Mouse (Mus musculus) kidney, postnatal 0 days (tissue): Measurements from ENCODE around the gene Thap4. TPM values are rescaled to one million over a fixed set of nuclear protein-coding genes. Genes with fewer than 3 reads are reported as not detected.
A peak's percentile ranks its signal among the peaks of the same experiment; 100 is the strongest.

Source experiments
- ATAC-seq: fragments of 200-750 bp; cut with Nextera tagmentation; replicated peaks from 2 replicates; pipeline ENCODE4 v1.8.0; 2017; ENCODE audit warnings: low read depth, moderate number of reproducible peaks, moderate TSS enrichment, moderate library complexity; ENCODE audit not compliant: low FRiP score
- DNase-seq: peaks from one replicate; pipeline ENCODE4 v3.0.0-alpha.2; 2016; ENCODE audit warnings: low spot score
- H3K27ac ChIP-seq: fragments of 300-500 bp; sonication (generic); 2 replicates; pipeline ENCODE4 v1.5.1; 2014; ENCODE audit warnings: mild to moderate bottlenecking
- H3K27me3 ChIP-seq: fragments of 300-500 bp; sonication (generic); 2 replicates; pipeline ENCODE4 v1.6.1; 2014; ENCODE audit warnings: low read length, mixed read lengths; ENCODE audit not compliant: insufficient read depth
- H3K36me3 ChIP-seq: fragments of 300-500 bp; sonication (generic); 2 replicates; pipeline ENCODE4 v1.6.1; 2014; ENCODE audit warnings: low read length, mixed read lengths; ENCODE audit not compliant: insufficient read depth
- H3K4me1 ChIP-seq: fragments of 300-500 bp; sonication (generic); replicated peaks from 2 replicates; pipeline ENCODE4 v1.6.1; 2014; ENCODE audit warnings: antibody characterized with exemption, low read length, mixed read lengths; ENCODE audit not compliant: insufficient read depth
- H3K4me2 ChIP-seq: fragments of 300-500 bp; sonication (generic); 2 replicates; pipeline ENCODE4 v1.6.1; 2014; ENCODE audit warnings: mild to moderate bottlenecking, low read length, moderate library complexity, mixed read lengths
- H3K4me3 ChIP-seq: fragments of 300-500 bp; sonication (generic); replicated peaks from 2 replicates; pipeline ENCODE4 v1.5.1; 2014; ENCODE audit warnings: low read depth, low read length
- H3K9ac ChIP-seq: fragments of 300-500 bp; sonication (generic); 2 replicates; pipeline ENCODE4 v1.6.1; 2014; ENCODE audit warnings: low read depth, low read length
- H3K9me3 ChIP-seq: fragments of 300-500 bp; sonication (generic); replicated peaks from 2 replicates; pipeline ENCODE4 v1.6.1; 2016; ENCODE audit warnings: low read length, inconsistent platforms, mixed read lengths
- CTCF ChIP-seq: IDR thresholded peaks from 2 replicates; pipeline ENCODE4 v1.5.1; 2016; ENCODE audit warnings: antibody characterized with exemption, low read depth, mild to moderate bottlenecking, moderate library complexity
- WGBS: fragments of 180-500 bp; shearing (Covaris S2); extraction: QIAGEN DNeasy Blood & Tissue Kit; methylation state at CpG from one replicate; pipeline ENCODE4 v1.1.7; 2014; 5-methylcytosine and 5-hydroxymethylcytosine counted together
- polyA plus RNA-seq: library from polyadenylated mRNA; unstranded; fragments of >200 nt; fragmentation: Nextera tagmentation; extraction: Ambion mirVana; gene quantifications from 2 replicates; pipeline ENCODE4 v1.2.1, GENCODE M21; 2015

Gene Thap4
- polyA plus RNA-seq, 1 experiment from 2014 or later = 82.9 TPM

- no peak for TF ChIP-seq CTCF
- 54% methylated on average over 6 of the region's 6 CpGs for WGBS
- no peaks in the 10 kb centered on the region for H3K4me1 ChIP-seq
- no peaks in the 10 kb centered on the region for H3K27me3 ChIP-seq
- H3K9me3 ChIP-seq = no peaks in the 10 kb centered on the region
- no peak overlapping the region for H3K9ac ChIP-seq
- H3K36me3 ChIP-seq = 0 out of 2 replicates have a peak, but pooled peaks cover 9% of the 10 kb centered on the region
- no peak overlapping the region for H3K4me2 ChIP-seq
- H3K27ac ChIP-seq = peak overlapping the region; percentile 32; the same call in 1 of the 2 replicates
- DNase-seq (peak; percentile 70), ATAC-seq (no peak)
- H3K4me3 ChIP-seq = no peak overlapping the region
Observed at GRCm38 (mm10) chr1:93694966-93695365, 59.7 kb downstream of the Thap4 start.

GRCm38 (mm10) chr1:93693943-93694342, 60.7 kb downstream of the Thap4 start:
- 75% methylated on average over 10 of the region's 10 CpGs for WGBS
- H3K27ac ChIP-seq = no peak overlapping the region
- H3K36me3 ChIP-seq = 0 out of 2 replicates have a peak, but pooled peaks cover 9% of the 10 kb centered on the region
- H3K9me3 ChIP-seq = no peaks in the 10 kb centered on the region
- no peaks in the 10 kb centered on the region for H3K27me3 ChIP-seq
- TF ChIP-seq CTCF = no peak
- no peak overlapping the region for H3K4me2 ChIP-seq
- H3K9ac ChIP-seq = no peak overlapping the region
- no peak for DNase-seq
- H3K4me3 ChIP-seq = no peak overlapping the region
- no peaks in the 10 kb centered on the region for H3K4me1 ChIP-seq
- ATAC-seq = no peak

- 76% methylated on average over 3 of the region's 3 CpGs for WGBS
- H3K4me1 ChIP-seq = no peaks in the 10 kb centered on the region
- 0 out of 2 replicates have a peak, but pooled peaks cover 9% of the 10 kb centered on the region for H3K36me3 ChIP-seq
- H3K4me2 ChIP-seq = no peak overlapping the region
- no peak for TF ChIP-seq CTCF
- H3K4me3 ChIP-seq = no peak overlapping the region
- no peak overlapping the region for H3K9ac ChIP-seq
- no peaks in the 10 kb centered on the region for H3K27me3 ChIP-seq
- ATAC-seq (no peak), DNase-seq (no peak)
- no peaks in the 10 kb centered on the region for H3K9me3 ChIP-seq
- no peak overlapping the region for H3K27ac ChIP-seq
Observed at GRCm38 (mm10) chr1:93693502-93693901, 61.2 kb downstream of the Thap4 start.

GRCm38 (mm10) chr1:93692773-93693172, 61.9 kb downstream of the Thap4 start:
- DNase-seq (no peak), ATAC-seq (no peak)
- 94% methylated on average over 9 of the region's 9 CpGs for WGBS
- H3K9me3 ChIP-seq = no peaks in the 10 kb centered on the region
- TF ChIP-seq CTCF = no peak
- no peaks in the 10 kb centered on the region for H3K4me1 ChIP-seq
- no peak overlapping the region for H3K4me2 ChIP-seq
- 0 out of 2 replicates have a peak, but pooled peaks cover 12% of the 10 kb centered on the region for H3K36me3 ChIP-seq
- no peak overlapping the region for H3K9ac ChIP-seq
- no peaks in the 10 kb centered on the region for H3K27me3 ChIP-seq
- H3K27ac ChIP-seq = no peak overlapping the region
- no peak overlapping the region for H3K4me3 ChIP-seq

- H3K9me3 ChIP-seq = no peaks in the 10 kb centered on the region
- DNase-seq (no peak), ATAC-seq (no peak)
- WGBS = 82% methylated on average over 10 of the region's 10 CpGs
- H3K4me3 ChIP-seq = no peak overlapping the region
- H3K9ac ChIP-seq = no peak overlapping the region
- H3K27ac ChIP-seq = no peak overlapping the region
- no peak overlapping the region for H3K4me2 ChIP-seq
- no peaks in the 10 kb centered on the region for H3K4me1 ChIP-seq
- H3K36me3 ChIP-seq = 0 out of 2 replicates have a peak, but pooled peaks cover 12% of the 10 kb centered on the region
- H3K27me3 ChIP-seq = no peaks in the 10 kb centered on the region
- TF ChIP-seq CTCF = no peak
Observed at GRCm38 (mm10) chr1:93691786-93692357, 62.8 kb downstream of the Thap4 start.

GRCm38 (mm10) chr1:93691106-93691505, 63.6 kb downstream of the Thap4 start:
- no peak overlapping the region for H3K4me2 ChIP-seq
- no peak overlapping the region for H3K9ac ChIP-seq
- H3K4me1 ChIP-seq = no peaks in the 10 kb centered on the region; the same call in 1 of the 2 replicates
- no peak overlapping the region for H3K4me3 ChIP-seq
- DNase-seq (no peak), ATAC-seq (no peak)
- 91% methylated on average over 8 of the region's 8 CpGs for WGBS
- no peak for TF ChIP-seq CTCF
- H3K27me3 ChIP-seq = no peaks in the 10 kb centered on the region
- H3K36me3 ChIP-seq = 0 out of 2 replicates have a peak, but pooled peaks cover 12% of the 10 kb centered on the region
- no peak overlapping the region for H3K27ac ChIP-seq
- H3K9me3 ChIP-seq = no peaks in the 10 kb centered on the region
